Mouse (Mus musculus) embryo, embryonic 9.5 days (tissue): Measurements from ENCODE around the gene Wipf1.
A peak's percentile ranks its signal among the peaks of the same experiment; 100 is the strongest.
"Not testable (repeated sequence)": the region's sequence is repeated elsewhere in the genome, so short reads cannot be mapped to it uniquely, and the experiment has no call there.

Experiments used
- DNase-seq: peaks from one replicate; pipeline ENCODE4 v3.0.0-alpha.2; 2017; ENCODE audit errors: extremely low spot score

Wipf1 gene

DNA sequence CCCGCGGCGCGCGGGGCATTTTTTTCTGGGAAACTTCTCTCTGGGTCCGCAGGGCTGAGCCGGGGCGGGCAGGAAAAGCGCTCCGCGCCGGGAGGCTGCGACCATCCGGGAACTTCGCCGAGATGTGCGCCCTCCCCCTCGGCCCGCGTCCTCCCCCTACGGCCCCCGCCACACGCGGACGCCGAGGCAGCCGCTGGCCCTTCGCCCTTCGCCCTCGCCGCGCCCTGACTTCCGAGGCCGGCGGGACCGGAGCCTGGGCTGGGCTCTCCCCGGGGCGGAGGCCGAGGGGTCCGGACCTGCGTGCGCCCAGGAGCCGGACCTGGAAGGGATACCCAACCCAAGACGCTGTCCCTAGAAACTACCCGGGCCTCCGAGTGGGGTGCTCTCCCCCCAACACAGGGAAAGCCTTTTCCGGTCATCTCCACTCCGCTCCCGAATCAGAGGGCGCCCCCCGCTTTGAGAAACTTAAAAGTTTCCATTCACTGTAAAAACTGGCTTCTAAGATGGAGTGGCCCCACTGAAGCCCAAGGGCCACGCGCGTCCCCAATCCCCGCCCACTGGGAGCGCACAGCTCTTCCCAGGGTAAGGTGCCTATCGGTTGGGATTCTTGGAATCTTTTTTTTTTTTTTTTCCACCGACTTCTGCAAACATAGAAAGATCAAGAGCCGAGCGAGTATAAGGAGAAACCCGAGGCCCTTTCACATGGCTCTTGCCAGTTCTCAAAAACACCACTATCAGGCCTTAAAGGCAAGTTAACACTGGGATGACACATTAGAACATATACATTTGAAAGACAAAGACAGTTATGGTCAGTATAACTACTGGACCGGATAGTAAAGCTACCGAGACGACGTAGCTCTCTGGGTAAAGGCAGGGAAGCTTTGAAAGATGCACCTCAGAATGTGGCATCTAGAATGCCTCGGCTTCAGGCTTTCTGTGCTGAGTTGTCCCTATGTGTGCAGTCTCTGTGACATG lies at the start of gene Wipf1:
Gene Wipf1 (minus strand): TSS at position 379 of the 975 bp plus-strand sequence.
- DNase-seq = peak; percentile 81

DNA sequence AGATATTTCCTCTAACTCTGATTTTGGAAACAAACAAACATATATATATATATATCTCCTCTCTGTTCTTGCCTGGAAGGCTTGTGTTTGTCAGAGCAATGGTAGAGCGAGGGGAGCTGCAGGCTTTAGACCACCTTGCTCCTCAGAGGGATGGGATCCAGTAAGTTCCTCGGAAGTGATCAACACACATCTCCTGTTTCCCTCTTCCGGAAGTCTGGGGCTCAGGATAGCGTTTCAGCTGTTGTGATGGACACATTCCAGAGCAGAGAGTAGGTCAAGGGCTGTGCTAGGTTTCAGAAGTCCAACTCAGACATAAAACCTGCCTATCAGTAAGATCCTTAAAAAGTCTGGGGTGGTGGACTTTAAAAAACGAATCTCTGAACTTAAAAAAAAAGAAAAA lies 49.6 kb upstream of the Wipf1 start:
- DNase-seq = no peak

DNA sequence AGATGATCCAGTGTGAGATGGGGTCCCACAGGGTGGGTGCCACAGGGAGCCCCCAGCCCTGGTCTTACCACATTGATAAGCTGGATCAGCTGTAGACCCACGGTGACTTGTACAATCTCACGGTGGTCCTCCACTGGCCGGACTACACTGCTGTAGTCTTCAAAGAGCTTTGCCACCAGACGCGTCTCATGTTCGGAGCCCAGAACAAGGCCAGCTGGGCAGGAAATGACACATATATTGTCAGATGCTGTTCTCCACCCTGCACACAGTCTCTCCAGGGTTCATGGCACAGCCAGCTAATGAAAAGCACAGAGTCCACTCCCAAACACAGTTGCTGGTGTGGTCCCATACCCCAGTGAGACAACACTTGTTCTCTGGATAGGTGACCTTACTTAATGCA lies 44.9 kb upstream of the Wipf1 start:
- DNase-seq = no peak

DNA sequence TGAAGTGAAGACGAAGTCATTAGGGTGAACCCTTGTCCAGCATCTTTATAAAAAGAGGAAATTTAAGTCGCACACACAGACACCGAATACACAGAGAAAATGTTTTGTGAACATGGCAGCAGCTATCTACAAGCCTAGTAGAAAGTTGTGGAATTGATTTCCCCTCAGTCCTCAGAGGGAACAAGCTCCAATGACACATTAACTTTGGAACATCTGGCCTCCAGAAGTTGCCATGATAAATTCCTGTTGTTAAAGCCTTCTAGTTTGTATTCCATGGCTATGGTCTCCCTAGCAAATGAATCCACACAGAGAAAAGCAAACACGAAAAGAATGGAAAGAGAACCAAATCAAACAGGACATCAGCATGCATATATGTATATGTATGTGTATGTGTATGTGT lies 44.0 kb upstream of the Wipf1 start:
- no peak for DNase-seq

DNA sequence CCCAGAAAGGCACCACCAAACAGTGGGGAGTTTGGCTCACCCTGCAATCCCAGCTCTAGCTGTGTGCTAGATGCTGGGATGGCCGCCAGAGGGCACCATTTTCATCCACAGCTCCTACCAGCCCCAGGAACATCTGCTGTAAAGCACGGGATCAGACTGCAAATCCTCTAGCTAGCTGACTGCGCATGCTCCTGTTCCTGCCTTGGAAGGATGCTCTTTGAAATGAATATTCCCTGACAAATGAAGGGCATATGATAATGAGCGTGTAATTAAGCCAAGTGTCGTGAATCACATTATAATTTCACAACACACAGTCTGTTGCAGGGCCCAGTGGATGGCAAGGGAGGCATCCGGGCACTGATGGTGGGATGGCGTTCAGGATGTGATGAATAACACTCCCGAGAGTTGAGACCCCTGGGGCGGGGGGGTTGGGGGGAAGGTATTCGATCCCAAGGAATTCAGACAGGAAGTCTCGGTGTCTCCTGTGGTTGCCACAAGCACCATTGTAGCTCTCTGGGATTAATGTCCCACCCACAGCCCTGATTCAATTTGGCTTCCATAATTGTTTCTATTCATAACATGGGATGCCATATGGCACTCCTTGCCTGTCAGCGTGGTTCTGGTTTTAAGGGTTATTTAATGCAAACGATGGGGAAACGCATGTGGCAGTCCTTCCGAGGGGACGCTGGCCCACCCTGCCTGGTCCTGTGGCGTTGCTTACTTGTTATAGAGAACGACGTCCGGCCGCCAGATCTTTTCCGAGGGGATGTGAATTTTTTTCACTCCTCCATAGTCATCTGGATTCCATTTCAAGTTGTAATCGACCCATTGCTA lies 43.2 kb upstream of the Wipf1 start:
- peak; percentile 80 for DNase-seq

DNA sequence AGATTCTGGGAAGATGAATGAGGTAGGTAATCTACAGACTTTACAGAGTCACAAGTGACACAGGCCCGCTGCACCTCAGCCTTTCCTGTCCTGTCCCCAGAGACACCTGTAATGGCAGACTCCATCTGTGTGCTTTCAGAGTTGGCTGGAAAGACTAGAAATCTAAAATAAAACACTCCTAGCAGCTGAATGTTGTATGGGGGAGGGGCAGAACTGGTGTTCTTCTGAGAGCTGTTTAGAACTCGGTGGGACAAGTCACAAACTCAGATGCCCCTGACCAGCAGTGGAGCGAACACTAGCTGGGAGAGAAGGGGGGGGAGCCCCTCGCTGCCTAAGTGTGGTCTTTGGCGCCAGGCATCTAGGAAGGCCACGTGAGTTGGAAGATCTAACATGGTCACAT lies 42.4 kb upstream of the Wipf1 start:
- no peak for DNase-seq

DNA sequence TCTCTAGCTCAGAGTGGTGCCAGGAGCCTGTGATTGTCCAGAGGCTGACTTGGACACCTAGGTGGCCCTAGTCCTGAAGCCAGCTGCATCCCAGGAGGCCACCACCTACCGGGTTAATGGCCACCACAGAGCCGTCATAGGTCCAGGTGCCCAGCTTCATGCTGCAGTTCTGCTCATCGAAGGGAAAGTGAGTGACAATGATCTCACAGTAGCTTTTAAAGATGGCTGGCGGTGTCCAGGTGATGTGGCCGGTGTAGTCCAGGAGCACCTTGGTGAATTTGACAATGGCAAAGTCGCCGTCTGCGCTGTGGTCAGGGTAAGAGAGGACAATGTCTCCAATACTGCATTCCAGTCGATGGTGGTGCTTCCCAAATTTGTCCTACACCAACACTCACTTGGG lies 41.8 kb upstream of the Wipf1 start:
- no peak for DNase-seq

DNA sequence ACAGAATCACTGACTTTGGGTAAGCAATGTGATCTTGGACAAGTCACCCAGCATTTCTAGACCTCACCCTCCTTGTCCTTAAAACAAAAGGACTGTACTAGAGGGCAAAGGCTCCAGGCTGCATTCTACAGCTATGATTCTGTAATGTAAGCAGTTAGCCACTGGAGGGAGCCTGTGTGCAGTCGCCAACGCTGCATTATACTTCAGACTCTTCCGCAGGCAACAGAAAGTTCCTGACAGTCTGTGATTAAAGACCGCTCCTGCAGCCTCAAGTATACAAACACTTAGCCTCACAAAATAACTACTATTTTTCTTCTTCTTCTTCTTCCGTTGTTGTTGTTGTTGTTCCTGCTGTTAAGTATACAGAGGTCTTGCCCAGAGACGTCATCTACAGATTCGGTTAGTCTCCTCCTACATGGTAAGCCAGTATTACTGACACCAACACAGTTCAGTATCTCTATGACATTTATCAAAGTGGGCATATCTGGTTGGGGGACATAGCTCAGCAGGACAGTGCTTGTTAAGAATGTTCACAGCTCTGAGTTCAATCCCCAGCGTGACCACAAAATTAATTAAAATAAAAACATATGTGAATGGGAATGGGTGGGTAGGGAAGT lies 37.6 kb upstream of the Wipf1 start:
- peak; percentile 59 for DNase-seq

DNA sequence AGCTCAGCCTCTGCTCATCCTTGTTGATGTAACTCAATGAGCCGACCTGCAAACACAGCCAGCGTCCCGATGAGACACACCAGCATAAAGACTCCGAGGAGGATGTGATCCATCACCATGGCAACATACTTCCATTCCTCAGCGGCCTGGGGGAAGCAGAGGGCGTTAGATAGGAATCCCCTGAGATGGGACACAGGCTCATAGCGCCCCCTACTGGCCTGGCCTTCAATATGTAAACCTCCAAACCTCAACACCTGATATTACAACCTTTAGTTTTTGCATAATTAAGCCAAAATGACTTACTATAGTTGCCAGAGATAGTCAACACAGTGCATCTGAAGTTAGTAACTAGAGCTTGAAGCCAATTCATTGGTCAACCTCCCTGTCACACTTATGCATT lies 36.6 kb upstream of the Wipf1 start:
- peak; percentile 42 for DNase-seq

DNA sequence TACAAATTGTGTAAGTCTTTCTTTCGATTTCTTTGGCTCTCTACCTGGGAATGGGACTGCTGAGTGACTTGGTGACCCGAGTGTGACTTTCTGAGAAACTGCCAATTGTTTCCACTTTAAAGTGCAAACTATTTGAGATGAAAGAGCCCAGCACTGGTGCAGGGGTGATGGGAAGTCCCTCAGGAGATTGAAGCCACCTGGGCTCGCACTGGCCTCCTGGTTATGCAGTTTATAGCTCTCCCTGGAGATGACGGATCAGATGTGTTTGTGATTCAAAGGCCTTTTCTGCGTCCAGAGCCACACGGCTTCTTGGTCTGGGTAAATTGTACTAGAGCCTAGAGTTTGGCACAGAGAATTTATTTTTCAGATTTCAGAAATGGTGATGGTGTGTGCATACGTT lies 34.2 kb upstream of the Wipf1 start:
- DNase-seq = no peak

DNA sequence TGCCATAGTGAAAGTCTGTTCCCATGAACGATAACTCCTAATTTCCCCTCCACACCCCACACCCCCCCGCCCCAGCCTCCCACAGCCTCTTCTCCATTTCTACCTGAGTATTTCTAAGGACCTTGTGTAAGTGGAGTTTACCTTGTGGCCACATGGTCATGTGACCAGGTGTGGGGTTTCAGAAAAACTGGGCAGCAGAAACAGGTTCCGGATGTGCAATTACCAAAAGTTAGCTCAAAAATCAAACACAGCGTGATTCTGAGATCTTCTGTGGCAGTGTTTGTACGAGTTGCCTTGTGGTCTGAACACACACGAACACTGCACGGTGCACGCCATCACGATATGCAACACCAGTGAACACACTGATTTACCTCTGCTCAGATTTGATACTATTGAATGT lies 33.1 kb upstream of the Wipf1 start:
- no peak for DNase-seq

DNA sequence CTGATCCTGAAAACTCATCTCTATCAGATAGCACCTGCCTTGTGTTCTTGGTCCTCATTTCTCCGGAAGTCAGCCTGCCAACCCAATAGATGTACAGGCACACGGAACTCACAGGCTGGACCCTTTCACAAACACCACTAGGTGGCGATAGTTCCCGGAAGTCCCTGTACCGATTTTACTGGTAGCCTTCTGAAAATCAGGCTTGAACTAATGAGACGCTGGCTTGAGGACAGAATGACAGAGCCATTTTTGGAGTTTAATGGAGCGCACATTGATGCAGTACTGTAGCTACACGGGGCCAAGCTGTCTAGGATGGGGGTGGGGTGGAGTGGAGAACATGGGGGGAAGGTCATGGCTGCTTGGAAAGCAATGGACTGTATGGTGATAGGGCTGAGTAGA lies 32.1 kb upstream of the Wipf1 start:
- DNase-seq = peak; percentile 68

DNA sequence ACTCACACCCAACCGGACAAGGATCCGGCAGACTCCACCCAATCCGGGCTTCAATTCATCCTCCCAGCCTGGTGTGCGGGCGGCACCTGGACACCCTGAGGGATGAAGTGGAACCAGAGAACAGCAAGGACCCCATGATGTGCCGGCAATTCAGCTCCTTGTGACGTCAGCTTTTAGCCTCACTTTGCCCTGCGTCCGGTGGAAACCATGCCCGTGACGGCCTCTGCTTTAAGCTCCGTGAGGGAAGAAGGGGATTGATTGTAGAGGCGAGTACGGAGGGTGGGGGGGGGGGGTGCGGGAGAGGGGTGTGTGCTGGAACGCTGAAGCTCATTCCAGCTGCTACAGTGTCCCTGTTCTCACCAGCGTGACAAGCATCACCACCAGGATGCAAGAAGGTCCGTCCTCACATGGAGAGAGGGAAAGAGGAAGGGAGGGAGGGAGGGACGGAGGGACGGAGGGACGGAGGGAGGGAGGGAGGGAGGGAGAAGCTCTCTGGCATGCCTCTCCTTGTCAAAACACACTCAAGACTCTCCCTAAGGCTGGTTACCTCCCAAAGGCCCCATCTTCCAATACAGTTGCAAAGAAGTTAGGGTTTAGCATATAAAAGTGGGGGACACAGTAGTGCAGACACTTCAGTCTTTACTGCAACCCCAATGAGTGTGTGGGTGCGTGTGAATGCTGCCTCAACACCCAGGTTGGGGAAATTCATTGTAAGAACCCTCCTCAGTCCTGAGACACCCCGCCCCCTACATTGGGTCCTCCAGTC lies 31.5 kb upstream of the Wipf1 start:
- peak; percentile 53 for DNase-seq

DNA sequence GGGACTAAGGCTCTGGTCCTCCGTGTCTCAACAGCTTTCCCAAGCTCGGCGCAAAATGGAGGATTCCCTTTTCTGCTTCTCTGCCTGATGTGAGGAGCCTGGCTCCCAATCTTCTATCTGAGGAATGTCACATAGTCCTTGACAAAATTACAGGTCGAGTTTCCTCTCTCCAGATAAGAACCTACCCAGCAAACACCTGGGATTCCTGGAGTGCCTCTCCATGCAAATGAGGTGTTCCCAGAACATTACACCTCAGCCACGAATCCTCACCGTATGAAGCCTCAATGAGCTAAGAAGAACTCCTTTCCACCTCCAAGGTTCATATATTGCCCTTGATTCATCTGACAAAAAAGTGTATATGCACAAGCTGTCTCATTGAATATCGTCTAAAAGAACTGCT lies 30.9 kb upstream of the Wipf1 start:
- DNase-seq = no peak

DNA sequence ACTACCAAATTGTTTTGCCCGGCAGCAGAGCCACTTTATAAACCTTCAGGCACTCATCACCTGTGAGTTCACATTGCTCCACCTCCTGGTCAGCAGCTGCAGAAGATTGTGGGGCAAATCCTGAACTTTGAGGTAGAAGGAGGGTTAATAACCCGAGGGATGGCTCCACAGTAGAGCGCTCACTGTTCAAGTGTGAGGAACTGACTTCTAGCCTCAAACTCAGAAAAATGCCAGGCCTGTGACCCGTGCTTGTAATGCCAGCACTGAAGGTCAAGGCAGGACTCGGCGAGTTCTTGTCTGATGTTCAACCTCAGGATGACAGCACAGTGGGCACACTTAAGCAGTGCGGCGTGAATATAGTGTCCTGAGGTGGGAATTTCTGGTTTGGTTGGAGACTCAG lies 28.4 kb upstream of the Wipf1 start:
- DNase-seq = no peak

DNA sequence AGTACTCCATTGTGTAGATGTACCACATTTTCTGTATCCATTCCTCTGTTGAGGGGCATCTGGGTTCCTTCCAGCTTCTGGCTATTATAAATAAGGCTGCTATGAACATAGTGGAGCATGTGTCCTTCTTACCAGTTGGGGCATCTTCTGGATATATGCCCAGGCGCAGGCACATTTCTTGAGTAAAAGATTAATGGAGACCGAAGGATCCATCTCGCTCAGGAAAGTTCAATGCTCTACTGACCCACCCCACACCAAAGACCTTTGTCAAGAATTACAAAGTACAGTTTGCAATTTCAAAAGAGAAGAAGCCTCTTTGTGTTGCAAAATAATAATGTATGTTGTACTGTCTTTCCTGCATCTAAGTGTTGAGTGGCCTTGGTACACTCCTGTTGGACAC lies 27.5 kb upstream of the Wipf1 start:
- not testable (repeated sequence) for DNase-seq

DNA sequence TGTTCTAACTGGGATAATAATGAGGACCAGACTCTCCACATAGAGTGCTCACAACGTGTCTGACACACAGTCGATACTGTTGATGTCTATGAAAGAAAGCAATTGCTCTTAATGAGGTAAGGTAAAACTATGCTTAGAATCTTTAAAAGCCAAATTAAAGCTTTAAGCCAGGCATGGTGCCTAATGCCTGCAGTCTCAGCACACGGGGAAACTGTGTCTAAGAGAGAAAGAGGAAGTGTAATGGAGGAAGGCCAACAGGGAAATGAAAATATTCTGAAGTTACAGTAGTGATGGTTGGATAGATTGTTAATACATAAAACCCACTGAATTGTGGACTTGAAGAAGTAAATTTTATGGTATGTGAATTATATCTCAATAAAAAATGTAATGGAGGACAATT lies 24.9 kb upstream of the Wipf1 start:
- no peak for DNase-seq

DNA sequence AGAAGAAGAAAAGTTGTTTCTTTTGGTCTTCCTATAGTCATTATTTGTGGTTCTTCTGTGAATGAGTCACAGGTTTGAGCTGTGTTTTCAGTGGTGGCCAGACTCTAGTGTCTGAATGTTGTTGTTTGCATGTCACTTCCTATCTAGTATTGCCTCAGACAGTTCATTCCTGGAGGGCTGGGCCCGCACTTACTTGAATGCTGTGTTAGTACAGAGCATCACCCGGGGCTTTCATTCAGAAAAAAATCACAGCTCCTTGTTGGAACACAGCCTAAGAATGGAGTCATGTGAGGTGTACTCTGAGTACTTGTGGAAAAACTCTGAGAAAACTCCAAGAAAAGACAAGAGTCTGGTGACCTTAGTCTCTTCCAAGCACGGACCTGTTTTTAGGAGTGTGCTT lies 23.4 kb upstream of the Wipf1 start:
- no peak for DNase-seq

DNA sequence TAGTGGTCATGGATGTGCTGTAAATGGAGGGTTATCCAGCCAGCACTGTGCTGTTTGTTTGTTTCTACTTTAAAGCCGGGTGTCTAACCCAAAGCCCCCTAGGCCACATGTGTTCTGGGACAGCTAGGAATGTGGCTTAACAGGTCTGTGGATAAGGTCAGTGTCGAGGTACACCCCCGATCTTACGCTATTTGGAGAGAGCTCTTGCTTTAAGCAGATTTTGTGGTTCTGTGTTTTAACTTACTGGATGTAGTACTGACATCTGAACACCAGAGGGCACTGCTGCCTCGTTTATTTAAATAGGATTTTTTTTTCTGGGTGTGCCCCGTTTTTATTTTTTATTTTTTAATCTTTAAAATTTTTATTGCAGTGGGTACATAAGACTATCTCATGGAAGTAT lies 21.2 kb upstream of the Wipf1 start:
- no peak for DNase-seq

DNA sequence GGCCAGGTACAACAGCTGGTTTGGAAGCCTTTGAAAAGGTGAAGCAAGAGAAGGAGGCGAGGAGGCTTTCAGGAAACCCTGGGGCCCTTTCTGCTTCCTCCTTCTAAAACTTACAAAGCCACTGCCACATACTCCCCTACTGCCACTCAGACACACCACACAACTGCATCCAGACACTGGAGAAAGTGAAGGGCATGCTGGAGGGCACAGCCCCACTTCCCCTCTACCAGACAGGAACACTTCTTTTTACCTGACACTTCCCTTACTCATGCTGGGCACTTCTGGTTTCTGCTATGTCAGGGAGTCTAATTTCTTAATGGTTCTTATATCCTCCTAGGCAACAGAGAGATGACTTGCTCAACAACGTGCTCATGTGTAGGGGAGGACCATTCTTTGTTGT lies 19.0 kb upstream of the Wipf1 start:
- no peak for DNase-seq

DNA sequence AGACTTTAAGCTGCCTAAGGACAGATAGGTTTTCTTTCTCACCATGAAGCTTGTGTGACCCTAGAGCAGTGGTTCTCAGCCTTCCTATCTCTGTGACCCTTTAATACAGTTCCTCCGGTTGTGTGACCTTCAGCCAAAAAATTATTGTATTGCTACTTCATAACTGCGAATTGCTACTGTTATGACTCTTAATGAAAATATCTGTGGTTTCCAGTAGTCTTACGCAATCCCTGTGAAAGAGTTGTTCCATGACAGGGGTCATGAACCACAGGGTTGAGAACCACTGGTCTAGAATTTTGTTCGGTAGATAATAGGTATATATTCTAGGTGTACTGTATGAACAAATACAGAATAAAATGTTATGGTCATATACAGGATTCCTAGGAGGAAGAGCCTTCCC lies 17.7 kb upstream of the Wipf1 start:
- DNase-seq = no peak

DNA sequence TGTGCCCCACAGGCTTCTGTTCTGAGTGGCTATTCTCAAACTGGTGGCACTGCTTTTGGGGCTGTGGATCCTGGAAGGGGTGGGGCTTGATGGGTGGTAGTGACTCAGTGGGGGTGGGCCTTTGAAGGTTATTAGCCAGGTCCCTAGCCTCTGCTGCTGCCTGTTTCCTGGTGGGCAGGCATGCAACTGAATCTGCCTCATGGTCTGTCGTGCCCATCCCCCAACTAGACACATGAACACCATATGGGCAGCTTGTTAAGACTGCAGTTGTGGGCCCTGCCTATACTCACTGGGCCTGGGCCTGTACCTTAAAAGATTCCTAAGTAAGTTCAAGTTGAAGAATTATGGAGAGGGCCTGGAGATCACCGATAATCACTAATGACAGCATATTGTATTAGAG lies 16.0 kb upstream of the Wipf1 start:
- peak; percentile 36 for DNase-seq
